Mouse (Mus musculus) CH12.LX (cell line): Measurements from ENCODE around the gene Gsto1. TPM values are rescaled to one million over a fixed set of nuclear protein-coding genes. Genes with fewer than 3 reads are reported as not detected.

Experiments
- DNase-seq: peaks from one replicate; pipeline ENCODE4 v3.0.0-alpha.2; 2013; ENCODE audit errors: extremely low read depth
- H3K27ac ChIP-seq: 2 replicates; pipeline ENCODE4 v1.5.1; 2012; ENCODE audit warnings: low read depth, mild to moderate bottlenecking, control low read depth, moderate library complexity; ENCODE audit not compliant: insufficient read depth
- H3K27me3 ChIP-seq: replicated peaks from 2 replicates; pipeline ENCODE3; 2012; ENCODE audit warnings: inconsistent platforms
- H3K36me3 ChIP-seq, 2 experiments: replicated peaks in 1 of 2; 2 replicates each; pipeline versions ENCODE3 to v1.6.1; 2012; ENCODE audit warnings: inconsistent platforms in 1 of 2, low read length in 1 of 2, mild to moderate bottlenecking in 1 of 2, mixed read lengths in 1 of 2, moderate library complexity in 1 of 2; ENCODE audit not compliant: control insufficient read depth in 1 of 2, insufficient read depth in 1 of 2
- H3K4me1 ChIP-seq, 2 experiments: 2 replicates each; pipeline ENCODE4 v1.6.1; 2012; ENCODE audit warnings: inconsistent platforms in 1 of 2, moderate library complexity in 1 of 2; ENCODE audit not compliant: insufficient read depth in 2 of 2, control insufficient read depth in 1 of 2
- H3K4me2 ChIP-seq: 2 replicates; pipeline ENCODE4 v1.6.1; 2012; ENCODE audit warnings: low read depth, mild to moderate bottlenecking, control low read depth; ENCODE audit not compliant: poor library complexity, insufficient read depth, severe bottlenecking
- H3K4me3 ChIP-seq, 3 experiments: fragments of 150-350 bp in 1 of 3; sonication (generic) in 1 of 3; replicated peaks in 1 of 3; 2 replicates each; pipeline versions ENCODE3 to v1.5.1; 2011 to 2012; ENCODE audit warnings: low read depth in 2 of 3, low read length in 2 of 3, mild to moderate bottlenecking in 2 of 3, moderate library complexity in 2 of 3, control low read depth in 1 of 3, improper control_type of control experiment in 1 of 3, inconsistent platforms in 1 of 3, mixed read lengths in 1 of 3; ENCODE audit not compliant: poor library complexity in 1 of 3
- H3K79me2 ChIP-seq: replicated peaks from 2 replicates; pipeline ENCODE4 v1.6.1; 2012; ENCODE audit warnings: mild to moderate bottlenecking, moderate library complexity; ENCODE audit not compliant: control insufficient read depth, poor library complexity, insufficient read depth, severe bottlenecking; ENCODE audit errors: extremely low read depth
- H3K9ac ChIP-seq: 2 replicates; pipeline ENCODE4 v1.6.1; 2012; ENCODE audit warnings: low read depth, mild to moderate bottlenecking, control low read depth, moderate library complexity; ENCODE audit not compliant: insufficient read depth
- H3K9me3 ChIP-seq: replicated peaks from 2 replicates; pipeline ENCODE3; 2012; ENCODE audit warnings: low read length, inconsistent platforms, mixed read lengths
- BHLHE40 ChIP-seq: IDR thresholded peaks from 2 replicates; pipeline ENCODE4 v1.6.1; 2011; ENCODE audit warnings: mild to moderate bottlenecking, low read depth, low read length, improper control_type of control experiment
- CTCF ChIP-seq, 2 experiments: IDR thresholded peaks in 1 of 2; conservative IDR thresholded peaks in 1 of 2; 2 replicates each; pipeline ENCODE4 v1.5.1; 2011 to 2012; ENCODE audit warnings: low read depth in 2 of 2, low read length in 2 of 2, improper control_type of control experiment in 1 of 2, inconsistent platforms in 1 of 2, mild to moderate bottlenecking in 1 of 2, moderate library complexity in 1 of 2
- EP300 ChIP-seq: IDR thresholded peaks from 2 replicates; pipeline ENCODE4 v1.6.1; 2011; ENCODE audit warnings: low read length, improper control_type of control experiment
- ETS1 ChIP-seq: conservative IDR thresholded peaks from 2 replicates; pipeline ENCODE4 v1.6.1; 2012; ENCODE audit warnings: low read depth, mild to moderate bottlenecking, inconsistent platforms, low read length, improper control_type of control experiment, moderate library complexity
- HCFC1 ChIP-seq: IDR thresholded peaks from 2 replicates; pipeline ENCODE4 v1.6.1; 2012; ENCODE audit warnings: low read depth, mild to moderate bottlenecking, inconsistent platforms, low read length, improper control_type of control experiment
- JUN ChIP-seq: IDR thresholded peaks from 2 replicates; pipeline ENCODE4 v1.6.1; 2011; ENCODE audit warnings: low read depth, mild to moderate bottlenecking, low read length, improper control_type of control experiment, moderate library complexity; ENCODE audit not compliant: insufficient read depth
- MAX ChIP-seq: IDR thresholded peaks from 2 replicates; pipeline ENCODE4 v1.6.1; 2011; ENCODE audit warnings: low read length, improper control_type of control experiment
- MEF2A ChIP-seq: IDR thresholded peaks from 2 replicates; pipeline ENCODE4 v1.6.1; 2014; ENCODE audit warnings: low read depth, mild to moderate bottlenecking, inconsistent platforms, low read length, improper control_type of control experiment, borderline replicate concordance
- MXI1 ChIP-seq: IDR thresholded peaks from 2 replicates; pipeline ENCODE4 v1.6.1; 2011; ENCODE audit warnings: mild to moderate bottlenecking, low read depth, low read length, improper control_type of control experiment
- NELFE ChIP-seq: IDR thresholded peaks from 2 replicates; pipeline ENCODE4 v1.6.1; 2011; ENCODE audit warnings: low read depth, low read length, improper control_type of control experiment
- PAX5 ChIP-seq: IDR thresholded peaks from 2 replicates; pipeline ENCODE4 v1.6.1; 2012; ENCODE audit warnings: low read length, inconsistent platforms, mixed read lengths
- POLR2A ChIP-seq: IDR thresholded peaks from 2 replicates; pipeline ENCODE4 v1.6.1; 2011; ENCODE audit warnings: low read depth, mild to moderate bottlenecking, improper control_type of control experiment, low read length
- POLR2AphosphoS2 ChIP-seq: IDR thresholded peaks from 2 replicates; pipeline ENCODE4 v1.6.1; 2011; ENCODE audit warnings: low read depth, low read length, improper control_type of control experiment
- RAD21 ChIP-seq: IDR thresholded peaks from 2 replicates; pipeline ENCODE4 v1.6.1; 2011; ENCODE audit warnings: low read depth, mild to moderate bottlenecking, low read length, improper control_type of control experiment, moderate library complexity
- RCOR1 ChIP-seq: conservative IDR thresholded peaks from 2 replicates; pipeline ENCODE4 v1.6.1; 2012; ENCODE audit warnings: low read depth, mild to moderate bottlenecking, inconsistent platforms, low read length, improper control_type of control experiment
- SMC3 ChIP-seq: IDR thresholded peaks from 2 replicates; pipeline ENCODE4 v1.6.1; 2011; ENCODE audit warnings: low read depth, low read length, improper control_type of control experiment
- TCF12 ChIP-seq: IDR thresholded peaks from 2 replicates; pipeline ENCODE4 v1.6.1; 2014; ENCODE audit warnings: low read depth, mild to moderate bottlenecking, inconsistent platforms, low read length, improper control_type of control experiment
- UBTF ChIP-seq: IDR thresholded peaks from 2 replicates; pipeline ENCODE4 v1.6.1; 2012; ENCODE audit warnings: low read depth, mild to moderate bottlenecking, inconsistent platforms, low read length, improper control_type of control experiment, moderate library complexity
- USF1 ChIP-seq: IDR thresholded peaks from 2 replicates; pipeline ENCODE4 v1.6.1; 2014; ENCODE audit warnings: low read depth, mild to moderate bottlenecking, inconsistent platforms, low read length, improper control_type of control experiment
- ZC3H11A ChIP-seq: IDR thresholded peaks from 2 replicates; pipeline ENCODE4 v1.6.1; 2012; ENCODE audit warnings: low read depth, mild to moderate bottlenecking, inconsistent platforms, low read length, improper control_type of control experiment
- ZNF384 ChIP-seq: IDR thresholded peaks from 2 replicates; pipeline ENCODE4 v1.6.1; 2012; ENCODE audit warnings: low read depth, low read length, improper control_type of control experiment, inconsistent platforms
- dilution Hi-C: fragments of 300-500 bp; cut with MboI; formaldehyde crosslinking; loops from 2 replicates; pipeline ENCODE4 v1.14.3; 2020; ENCODE audit warnings: low sequenced_read_pairs; ENCODE audit not compliant: extremely low pct_unique_long_range_greater_than_20kb, extremely low pct_ligation_motif_present
- in situ Hi-C: fragments of 300-500 bp; cut with MboI; formaldehyde crosslinking; loops from 3 replicates; pipeline ENCODE4 v1.14.3; 2019; ENCODE audit warnings: low sequenced_read_pairs, low pct_ligation_motif_present, low pct_unique_long_range_greater_than_20kb, mixed read lengths
- polyA plus RNA-seq: library from polyadenylated mRNA; unstranded; fragments of >175 nt; gene quantifications from 2 replicates; pipeline ENCODE4 v1.2.1, GENCODE M21; 2012; ENCODE audit warnings: low read depth; ENCODE audit not compliant: insufficient read length
- total RNA-seq, 2 experiments: library from RNA; depleted of rRNA; stranded (reverse); fragments of 300-350 nt in 1 of 2; fragments of >200 nt in 1 of 2; gene quantifications; 2 replicates each; pipeline ENCODE4 v1.2.3; 2012 to 2014

Gene Gsto1
- total and polyA plus RNA-seq, 3 experiments, result 86.5 to 113 (median 111) TPM

GRCm38 (mm10) chr19:47820832-47821493 is 33.8 kb upstream of the Gsto1 start (continued):
- TF ChIP-seq CTCF (conservative IDR thresholded peaks at IDR 0.05 in 1 of 2, IDR thresholded peaks at IDR 0.05 in 1 of 2; ENCODE audit: low read depth in 2 of 2, low read length in 2 of 2), result peak; percentile 77 to 94
- no peak for TF ChIP-seq RCOR1
- TF ChIP-seq POLR2AphosphoS2, result no peak

GRCm38 (mm10) chr19:47821494-47821872 is 33.3 kb upstream of the Gsto1 start:
- Histone ChIP-seq H3K4me1 (peaks cover 10 to 14% of the 10 kb centered on the region in 2 experiments), H3K4me3 (peak overlapping the region; percentile 1 to 35 (median 33)), H3K36me3 (no peaks in the 10 kb centered on the region), H3K4me2 (peak overlapping the region; percentile 88), H3K79me2 (no peaks in the 10 kb centered on the region), H3K9me3 (no peaks in the 10 kb centered on the region), H3K27me3 (peaks cover 2% of the 10 kb centered on the region), H3K9ac (peak overlapping the region; percentile 7; the same call in 1 of the 2 replicates), H3K27ac (no peak overlapping the region)
- DNase-seq, result peak; percentile 49
- in situ Hi-C loops (loop anchor here (10.0 kb wide), 1 partner anchor 167 kb away; no protein-coding TSS in a partner anchor), dilution Hi-C loops (no loop called here)
- TF ChIP-seq MXI1 (no peak), POLR2A (no peak), BHLHE40 (0 out of 2 replicates have a peak, but pooled peaks have one; percentile 14)

GRCm38 (mm10) chr19:47822143-47822796 is 32.5 kb upstream of the Gsto1 start:
- H3K36me3 ChIP-seq, result no peaks in the 10 kb centered on the region
- no peaks in the 10 kb centered on the region for H3K79me2 ChIP-seq
- H3K27me3 ChIP-seq, result peaks cover 2% of the 10 kb centered on the region
- no peaks in the 10 kb centered on the region for H3K9me3 ChIP-seq
- in situ Hi-C loops, result loop anchor here (10.0 kb wide), 1 partner anchor 167 kb away; no protein-coding TSS in a partner anchor
- peak; percentile 53 for DNase-seq
- H3K27ac ChIP-seq, result no peak overlapping the region
- 0 out of 2 replicates have a peak overlapping the region, but pooled peaks have one; percentile 34 for H3K4me2 ChIP-seq
- dilution Hi-C loops, result no loop called here
- peaks cover 10 to 14% of the 10 kb centered on the region in 2 experiments for H3K4me1 ChIP-seq
- TF ChIP-seq SMC3 (peak; percentile 48), RAD21 (peak; percentile 44), USF1 (no peak), MAX (no peak), PAX5 (no peak), TCF12 (no peak), ZC3H11A (no peak), JUN (no peak), POLR2A (no peak), ZNF384 (no peak), ETS1 (no peak), HCFC1 (no peak), UBTF (no peak), POLR2AphosphoS2 (no peak), EP300 (no peak), NELFE (0 out of 2 replicates have a peak, but pooled peaks have one; percentile 23), MEF2A (no peak), CTCF (conservative IDR thresholded peaks at IDR 0.05 in 1 of 2, IDR thresholded peaks at IDR 0.05 in 1 of 2; ENCODE audit: low read depth in 2 of 2, low read length in 2 of 2) (peak in 1 of 2 experiments; percentile 59; a peak in 2 of 4 replicates)
- H3K4me3 ChIP-seq, result no peak overlapping the region
- no peak overlapping the region for H3K9ac ChIP-seq
